Mouse (Mus musculus) WW6 (cell line): ENCODE measurements around the gene Lhpp.
A peak's percentile ranks its signal among the peaks of the same experiment; 100 is the strongest.

Source experiments
- DNase-seq: peaks from one replicate; pipeline ENCODE4 v3.0.0-alpha.2; 2013; ENCODE audit warnings: low read depth, low spot score

Gene Lhpp

DNA sequence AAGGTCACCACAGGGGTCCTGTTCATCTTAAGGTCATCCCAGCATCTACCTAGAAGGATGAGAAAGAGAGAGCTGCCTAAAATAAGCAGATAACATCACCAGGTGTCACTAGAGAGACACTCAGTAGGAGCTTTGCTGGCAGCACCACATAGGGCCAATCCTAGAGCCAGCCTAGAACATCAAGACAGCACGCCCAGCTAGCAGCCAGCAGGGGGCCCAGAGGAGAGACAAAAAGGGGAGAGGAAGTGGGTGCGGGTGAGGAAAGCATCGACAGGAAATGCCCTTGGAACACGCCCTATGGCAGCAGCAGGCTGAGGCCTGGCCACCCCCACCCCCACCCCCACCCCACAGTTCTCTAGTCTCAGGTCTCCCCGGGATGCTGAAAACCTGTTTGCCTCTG, 124.7 kb downstream of the Lhpp start:
- DNase-seq: peak; percentile 83

DNA sequence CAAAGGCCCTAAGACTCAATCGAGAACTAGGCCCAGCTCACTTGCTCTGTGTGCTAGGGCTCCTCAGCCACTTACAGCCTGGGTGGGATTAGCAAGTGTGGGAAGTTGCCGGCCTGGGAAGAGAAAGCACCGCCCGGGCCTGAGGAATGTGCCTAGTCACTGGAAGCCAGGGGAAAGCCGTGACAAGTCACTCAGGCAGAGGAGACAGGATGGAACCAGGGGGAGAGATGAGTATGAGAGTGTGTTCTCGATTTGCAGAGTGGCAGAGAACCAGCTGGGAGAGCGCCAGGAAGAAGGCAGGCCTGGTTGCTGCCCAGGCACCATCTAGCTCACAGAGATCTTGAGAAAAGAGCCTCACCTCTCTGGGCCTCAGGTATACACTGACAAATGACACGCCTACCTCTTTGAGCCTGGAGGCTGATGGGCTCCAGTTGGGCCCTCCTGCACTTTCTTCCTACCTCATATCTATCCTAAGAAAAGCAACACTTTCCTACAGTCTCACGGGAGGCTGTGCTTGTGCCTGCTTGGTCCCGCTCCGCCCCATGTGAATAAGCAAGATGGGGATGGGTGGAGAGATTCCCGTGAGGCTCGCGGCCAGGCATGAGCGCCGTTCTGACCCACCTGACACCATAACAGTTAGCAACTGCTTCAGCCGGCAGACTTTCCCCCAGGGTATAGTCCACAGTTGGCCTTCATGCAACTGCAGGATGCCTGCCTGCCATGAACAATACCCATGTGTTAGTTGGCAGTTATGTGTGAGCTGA, 125.8 kb downstream of the Lhpp start:
- DNase-seq: peak; percentile 31

DNA sequence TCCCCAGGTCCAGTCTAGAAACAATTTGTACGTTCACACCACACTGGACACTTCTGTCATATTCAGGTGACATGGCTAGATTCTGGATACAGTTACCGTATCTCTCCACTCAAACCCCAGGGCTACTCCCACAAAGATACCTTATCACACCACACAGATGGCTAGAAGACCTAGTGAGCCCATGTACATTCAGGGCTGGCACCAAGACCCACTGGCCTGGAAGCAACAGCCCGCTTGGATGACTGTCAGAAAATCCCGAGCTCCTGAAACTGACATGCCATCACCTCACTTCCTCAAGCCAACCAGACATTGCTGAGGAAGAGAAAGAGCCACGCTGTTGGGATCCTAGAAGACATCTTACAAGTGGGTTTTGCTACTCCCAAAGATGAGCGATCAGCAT, 128.4 kb downstream of the Lhpp start:
- DNase-seq: no peak

DNA sequence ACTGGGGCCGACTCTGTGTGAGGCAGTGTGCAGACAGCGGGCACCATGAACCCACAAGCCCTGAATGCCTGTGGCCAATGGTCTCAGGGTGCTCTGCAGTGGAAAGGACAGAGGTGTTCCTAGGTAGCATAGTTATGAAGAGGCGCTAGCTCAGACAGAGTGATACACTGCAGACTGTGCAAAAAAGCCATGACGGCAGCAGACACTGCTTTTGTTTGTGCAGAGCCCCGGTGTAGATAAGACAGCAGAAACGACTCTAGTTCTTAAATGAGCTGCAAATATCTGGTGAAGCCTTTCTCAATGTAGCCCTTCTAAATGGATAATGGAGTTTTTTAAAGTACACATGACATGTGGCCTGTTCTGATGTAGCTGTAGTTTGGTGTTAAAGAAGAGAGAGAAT, 129.4 kb downstream of the Lhpp start:
- DNase-seq: no peak

DNA sequence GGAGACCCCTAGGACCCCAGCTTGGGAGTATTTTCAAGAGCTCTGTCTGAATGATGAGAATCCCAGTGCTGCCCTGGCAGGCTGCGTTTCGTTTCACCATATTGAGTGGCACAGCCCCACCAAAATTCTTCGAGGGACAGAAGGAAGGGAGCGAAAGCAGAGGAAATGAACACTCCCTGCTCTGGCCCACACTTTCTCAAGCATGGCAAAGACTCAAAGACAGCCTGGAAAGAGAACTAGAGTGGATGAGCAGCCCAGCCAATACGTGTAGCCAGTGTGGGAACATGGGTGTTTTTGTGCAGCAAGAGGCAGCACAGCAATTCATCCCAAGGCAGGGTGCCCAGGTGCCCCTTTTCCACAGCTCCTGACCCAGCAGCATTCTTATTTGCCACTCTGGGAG, 132.5 kb downstream of the Lhpp start:
- no peak for DNase-seq

DNA sequence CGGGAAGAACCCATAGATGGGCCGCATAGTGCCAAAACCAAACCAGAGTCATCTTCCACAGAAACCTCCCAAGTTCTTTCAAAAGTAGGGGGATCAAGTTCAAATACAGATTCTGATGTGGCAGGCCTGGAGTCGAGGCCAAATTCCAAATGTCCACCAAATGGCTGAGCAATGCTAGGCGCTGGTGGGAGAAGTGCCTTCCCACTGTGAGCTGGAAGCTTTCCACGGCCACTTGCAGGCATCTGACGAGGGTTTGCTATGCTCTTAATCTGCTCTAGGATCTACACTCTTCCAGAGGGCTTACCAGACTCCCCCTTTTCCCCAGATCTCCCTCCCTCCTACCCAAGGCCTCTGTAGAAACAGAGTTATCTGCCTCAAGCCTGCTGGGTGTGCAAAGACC, 136.7 kb downstream of the Lhpp start:
- no peak for DNase-seq

DNA sequence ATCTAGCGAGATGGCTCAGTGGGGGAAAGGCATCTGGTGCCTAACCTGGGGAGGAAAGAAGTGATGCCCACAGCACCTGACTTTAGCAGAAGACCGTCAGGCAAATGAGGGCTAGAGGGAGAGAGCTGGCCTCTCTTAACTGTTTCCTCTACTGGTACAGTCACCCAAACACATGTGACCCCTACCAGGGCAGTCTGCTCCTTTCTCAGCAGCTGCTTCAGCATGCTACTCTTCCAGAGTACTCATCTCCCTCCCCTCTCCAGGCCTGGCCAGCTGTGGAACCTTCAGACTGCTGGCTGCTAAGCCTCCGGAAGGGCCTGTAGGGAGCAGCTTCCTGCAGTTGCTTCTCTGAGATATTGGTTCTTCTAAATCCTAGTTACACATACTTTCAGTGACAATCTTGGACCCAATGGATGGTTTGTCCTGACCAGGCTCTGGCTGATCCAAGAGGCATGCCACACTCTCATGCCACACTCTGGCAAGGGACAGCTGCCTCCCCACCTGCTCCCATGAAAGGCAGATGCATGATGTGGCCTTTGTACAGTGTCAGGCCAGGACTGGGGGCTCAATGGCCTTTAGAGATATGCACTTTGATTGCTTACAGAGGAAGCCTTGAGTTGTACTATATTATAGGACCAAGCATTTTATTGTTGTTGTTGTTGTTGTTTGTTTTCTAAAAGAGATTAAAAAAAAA, 137.8 kb downstream of the Lhpp start:
- no peak for DNase-seq

DNA sequence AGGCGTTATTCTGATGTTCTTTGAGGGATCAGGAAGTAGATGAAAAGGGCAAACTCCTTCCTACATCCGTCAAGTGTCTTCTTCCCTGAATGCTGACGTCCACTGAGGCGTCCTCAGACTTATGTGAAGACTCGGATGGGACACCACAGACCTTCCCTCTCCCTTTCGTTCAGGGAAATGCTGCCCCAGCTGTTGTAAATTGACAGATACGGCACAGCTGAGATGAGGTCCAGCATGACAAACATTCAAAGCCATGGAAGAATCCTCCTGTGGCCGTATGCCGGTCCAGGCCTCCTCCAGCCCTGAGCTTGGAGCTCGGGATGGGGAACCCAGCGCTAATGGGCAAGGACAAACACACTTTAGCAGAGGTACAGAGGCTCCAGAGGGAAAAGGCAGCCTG, 139.1 kb downstream of the Lhpp start:
- no peak for DNase-seq

DNA sequence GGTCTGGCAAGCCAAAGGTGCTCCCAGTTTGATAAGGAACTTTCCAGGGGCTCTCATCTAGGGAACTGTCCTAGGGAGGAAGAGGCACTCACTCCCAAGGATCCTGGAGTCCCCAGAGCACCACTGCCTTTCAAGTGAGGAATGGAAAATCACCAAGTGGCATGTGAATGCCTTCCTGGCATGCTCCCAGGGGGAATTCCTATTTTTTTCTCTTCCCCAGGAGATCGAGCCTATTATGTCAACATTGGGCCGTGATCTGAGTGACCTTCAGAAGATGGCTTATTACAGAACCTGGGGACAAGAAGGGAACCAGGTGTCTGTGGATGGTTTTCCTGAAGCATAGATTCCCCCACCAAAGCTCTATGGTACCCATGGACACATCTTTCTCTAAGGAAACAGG, 141.3 kb downstream of the Lhpp start:
- no peak for DNase-seq

DNA sequence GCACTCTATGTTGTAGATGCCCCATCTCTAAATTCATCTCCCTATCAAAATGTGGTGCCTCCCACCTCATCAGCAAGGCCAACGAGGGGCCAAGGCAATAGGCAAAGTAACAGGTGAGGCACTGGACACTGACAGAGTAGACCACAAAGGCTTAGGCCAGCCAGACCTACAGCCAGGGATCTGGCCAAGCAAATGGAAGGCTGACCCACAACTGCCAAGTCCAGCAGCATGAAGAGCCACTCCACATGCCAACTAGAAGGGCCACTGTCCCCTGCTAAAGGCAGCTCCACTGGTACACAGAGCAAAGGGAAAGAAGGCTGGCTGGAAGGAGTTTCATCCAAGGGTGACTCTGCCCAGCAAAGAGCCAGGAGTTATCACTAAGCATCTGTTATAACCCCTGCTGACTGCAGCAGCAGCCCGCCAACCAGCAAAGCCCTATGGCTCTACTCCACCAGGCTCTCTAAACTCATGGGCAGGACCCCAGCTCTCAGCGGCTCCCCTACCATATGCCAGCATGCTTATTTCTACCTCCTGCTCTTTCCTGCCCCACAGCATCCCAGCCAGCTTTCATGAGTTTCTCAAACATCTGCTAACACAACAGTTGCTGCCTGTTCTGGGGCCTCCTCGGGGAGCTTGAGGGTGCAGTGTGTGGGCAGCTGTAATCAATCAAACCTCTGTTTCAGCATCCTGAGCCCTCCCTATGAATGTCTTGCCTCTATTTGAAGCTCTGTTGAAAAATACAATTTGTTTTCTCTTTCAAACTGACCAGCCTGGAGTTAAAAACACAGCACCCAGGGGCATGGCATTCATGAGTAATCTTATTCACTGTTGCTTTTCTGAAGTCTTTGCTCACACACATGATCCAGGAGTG, 143.3 kb downstream of the Lhpp start:
- DNase-seq: no peak

DNA sequence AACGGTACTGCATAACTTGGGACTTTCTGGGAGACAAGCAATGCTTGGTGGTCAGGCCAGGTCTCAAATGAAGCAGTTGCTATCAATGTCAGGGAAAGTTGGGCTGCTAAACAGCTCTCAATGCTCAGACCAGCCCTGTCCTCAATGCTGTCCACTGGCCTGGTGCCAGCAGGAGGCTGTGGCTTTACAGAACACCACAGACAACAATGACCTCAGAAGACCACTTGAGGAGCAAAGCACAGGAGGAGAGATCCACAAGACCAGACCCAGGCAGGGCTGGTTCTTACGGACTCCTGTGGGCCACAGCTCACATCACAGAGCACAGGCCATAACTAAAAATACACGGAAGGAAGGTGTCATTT, 143.9 kb downstream of the Lhpp start:
- DNase-seq: no peak
